Mouse (Mus musculus) midbrain, embryonic 16.5 days (tissue): ENCODE results near the gene Fggy. TPM values are rescaled to one million over a fixed set of nuclear protein-coding genes. Genes with fewer than 3 reads are reported as not detected.

Source experiments
- ATAC-seq: fragments of 200-750 bp; cut with Nextera tagmentation; 2 replicates; pipeline ENCODE4 v1.8.0; 2017; ENCODE audit warnings: moderate TSS enrichment
- H3K27ac ChIP-seq: fragments of 300-500 bp; sonication (generic); 2 replicates; pipeline ENCODE4 v1.5.1; 2014; ENCODE audit warnings: mild to moderate bottlenecking, low read length, mixed read lengths
- H3K27me3 ChIP-seq: fragments of 300-500 bp; sonication (generic); 2 replicates; pipeline ENCODE4 v1.6.1; 2014; ENCODE audit warnings: low read depth, low read length, mixed read lengths; ENCODE audit not compliant: control insufficient read depth, insufficient read depth
- H3K36me3 ChIP-seq: fragments of 300-500 bp; sonication (generic); 2 replicates; pipeline ENCODE4 v1.6.1; 2014; ENCODE audit warnings: mild to moderate bottlenecking, low read length, moderate library complexity, mixed read lengths; ENCODE audit not compliant: control insufficient read depth, insufficient read depth
- H3K4me1 ChIP-seq: fragments of 300-500 bp; sonication (generic); 2 replicates; pipeline ENCODE4 v1.6.1; 2014; ENCODE audit warnings: mild to moderate bottlenecking, low read length, mixed read lengths; ENCODE audit not compliant: control insufficient read depth, insufficient read depth
- H3K4me2 ChIP-seq: fragments of 300-500 bp; sonication (generic); 2 replicates; pipeline ENCODE4 v1.6.1; 2014; ENCODE audit warnings: mild to moderate bottlenecking, low read length, mixed read lengths
- H3K4me3 ChIP-seq: fragments of 300-500 bp; sonication (generic); 2 replicates; pipeline ENCODE4 v1.5.1; 2014; ENCODE audit warnings: low read depth, mild to moderate bottlenecking, low read length, moderate library complexity, mixed read lengths
- H3K9ac ChIP-seq: fragments of 300-500 bp; sonication (generic); 2 replicates; pipeline ENCODE4 v1.6.1; 2014; ENCODE audit warnings: low read depth, low read length, mixed read lengths
- H3K9me3 ChIP-seq: fragments of 300-500 bp; sonication (generic); replicated peaks from 2 replicates; pipeline ENCODE4 v1.6.1; 2014; ENCODE audit warnings: mild to moderate bottlenecking, low read length, mixed read lengths; ENCODE audit not compliant: control insufficient read depth, poor library complexity, severe bottlenecking
- WGBS: fragments of 180-500 bp; shearing (Covaris S2); extraction: QIAGEN DNeasy Blood & Tissue Kit; methylation state at CpG from one replicate; pipeline ENCODE4 v1.1.7; 2014; 5-methylcytosine and 5-hydroxymethylcytosine counted together
- polyA plus RNA-seq: library from polyadenylated mRNA; unstranded; fragments of >200 nt; fragmentation: Nextera tagmentation; extraction: Ambion mirVana; gene quantifications from 2 replicates; pipeline ENCODE4 v1.2.1, GENCODE M21; 2015

Fggy gene
- polyA plus RNA-seq, 1 experiment from 2014 or later, result 5.9 TPM

GRCm38 (mm10) chr4:95787609-95788008 is 230.3 kb downstream of the Fggy start:
- peaks cover 4% of the 10 kb centered on the region; the same call in 1 of the 2 replicates for H3K4me1 ChIP-seq
- no peak overlapping the region for H3K4me3 ChIP-seq
- 38% methylated on average over 2 of the region's 2 CpGs for WGBS
- H3K36me3 ChIP-seq, result no peaks in the 10 kb centered on the region
- no peak overlapping the region for H3K4me2 ChIP-seq
- H3K9ac ChIP-seq, result no peak overlapping the region
- no peak for ATAC-seq
- no peaks in the 10 kb centered on the region for H3K9me3 ChIP-seq
- no peaks in the 10 kb centered on the region for H3K27me3 ChIP-seq
- no peak overlapping the region for H3K27ac ChIP-seq

- H3K9me3 ChIP-seq, result no peaks in the 10 kb centered on the region
- no peaks in the 10 kb centered on the region for H3K27me3 ChIP-seq
- H3K27ac ChIP-seq, result no peak overlapping the region
- ATAC-seq, result no peak
- peaks cover 4% of the 10 kb centered on the region; the same call in 1 of the 2 replicates for H3K4me1 ChIP-seq
- 76% methylated on average over 2 of the region's 2 CpGs for WGBS
- H3K4me2 ChIP-seq, result no peak overlapping the region
- no peak overlapping the region for H3K4me3 ChIP-seq
- H3K36me3 ChIP-seq, result no peaks in the 10 kb centered on the region
- H3K9ac ChIP-seq, result no peak overlapping the region
Measured at GRCm38 (mm10) chr4:95788867-95789266, 231.6 kb downstream of the Fggy start.

DNA sequence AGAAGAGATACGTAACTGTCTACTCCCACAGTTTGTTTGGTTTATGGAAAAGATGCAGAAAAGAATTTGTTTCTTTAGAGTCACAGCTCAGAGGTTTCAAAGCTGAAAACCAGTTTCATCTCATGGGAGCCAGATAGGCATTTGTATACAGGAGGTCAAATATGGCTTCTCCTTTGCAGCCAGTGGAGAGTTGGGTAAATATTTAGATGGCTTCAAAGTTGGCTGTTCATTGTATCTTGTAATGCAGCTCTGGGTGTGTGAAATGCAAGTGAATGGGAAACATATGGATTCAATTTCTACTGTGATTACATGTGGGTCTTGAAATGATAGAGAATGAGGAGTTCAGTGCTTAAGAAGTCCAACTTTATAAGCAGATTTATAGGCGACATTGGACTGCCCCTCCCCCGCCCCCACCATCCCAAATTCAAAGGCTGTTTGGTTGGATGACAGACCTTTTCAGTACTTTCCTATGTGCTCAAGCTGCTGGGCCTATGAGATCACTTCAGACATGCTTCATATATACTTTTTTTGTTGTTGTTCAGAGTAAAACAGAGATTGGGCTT is 234.7 kb downstream of the Fggy start:
- ATAC-seq, result no peak
- Histone ChIP-seq H3K9ac (no peak overlapping the region), H3K27me3 (no peaks in the 10 kb centered on the region), H3K4me2 (no peak overlapping the region), H3K36me3 (no peaks in the 10 kb centered on the region), H3K4me3 (no peak overlapping the region), H3K27ac (no peak overlapping the region), H3K4me1 (peaks cover 4% of the 10 kb centered on the region; the same call in 1 of the 2 replicates), H3K9me3 (no peaks in the 10 kb centered on the region)
- WGBS, result 84% methylated on average over 3 of the region's 3 CpGs

- H3K27ac ChIP-seq, result no peak overlapping the region
- H3K9ac ChIP-seq, result no peak overlapping the region
- 54% methylated on average over 7 of the region's 7 CpGs for WGBS
- no peak overlapping the region for H3K4me2 ChIP-seq
- no peaks in the 10 kb centered on the region for H3K36me3 ChIP-seq
- no peak for ATAC-seq
- H3K27me3 ChIP-seq, result no peaks in the 10 kb centered on the region
- no peak overlapping the region for H3K4me3 ChIP-seq
- peaks cover 2% of the 10 kb centered on the region; the same call in 1 of the 2 replicates for H3K4me1 ChIP-seq
- H3K9me3 ChIP-seq, result no peaks in the 10 kb centered on the region
Measured at GRCm38 (mm10) chr4:95793647-95794328, 236.5 kb downstream of the Fggy start.

- 86% methylated on average over 6 of the region's 6 CpGs for WGBS
- H3K27ac ChIP-seq, result no peak overlapping the region
- no peaks in the 10 kb centered on the region for H3K27me3 ChIP-seq
- H3K9me3 ChIP-seq, result no peaks in the 10 kb centered on the region
- H3K36me3 ChIP-seq, result no peaks in the 10 kb centered on the region
- H3K9ac ChIP-seq, result no peak overlapping the region
- H3K4me3 ChIP-seq, result no peak overlapping the region
- no peaks in the 10 kb centered on the region for H3K4me1 ChIP-seq
- no peak overlapping the region for H3K4me2 ChIP-seq
- ATAC-seq, result no peak
Measured at GRCm38 (mm10) chr4:95794651-95795050, 237.3 kb downstream of the Fggy start.

- no peak for ATAC-seq
- H3K27me3 ChIP-seq, result no peaks in the 10 kb centered on the region
- H3K4me1 ChIP-seq, result no peaks in the 10 kb centered on the region
- H3K9me3 ChIP-seq, result no peaks in the 10 kb centered on the region
- H3K36me3 ChIP-seq, result no peaks in the 10 kb centered on the region
- H3K9ac ChIP-seq, result no peak overlapping the region
- WGBS, result 83% methylated on average over 2 of the region's 2 CpGs
- no peak overlapping the region for H3K27ac ChIP-seq
- no peak overlapping the region for H3K4me3 ChIP-seq
- no peak overlapping the region for H3K4me2 ChIP-seq
Measured at GRCm38 (mm10) chr4:95795283-95795682, 238.0 kb downstream of the Fggy start.

DNA sequence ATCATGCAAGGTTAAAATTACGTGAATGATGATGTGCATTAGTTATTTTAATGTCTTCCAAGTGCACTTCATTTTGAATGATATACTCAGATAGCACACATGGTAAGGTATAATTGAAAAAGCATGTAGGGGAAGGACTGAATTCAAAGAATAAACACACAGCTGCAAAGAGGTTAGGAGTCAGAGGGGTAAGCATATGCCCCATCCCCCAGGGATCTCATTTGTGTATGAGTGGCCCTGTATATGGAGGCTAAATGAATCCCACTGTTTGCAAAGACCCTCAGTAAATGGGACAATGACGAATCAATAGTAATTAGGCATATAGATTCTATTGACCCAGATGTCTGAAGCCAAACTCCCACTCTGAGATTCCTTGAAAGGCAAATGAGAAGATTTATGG is 262.3 kb downstream of the Fggy start:
- Histone ChIP-seq H3K36me3 (no peaks in the 10 kb centered on the region), H3K4me3 (no peak overlapping the region), H3K27ac (no peak overlapping the region), H3K4me1 (peaks cover 3% of the 10 kb centered on the region; the same call in 1 of the 2 replicates), H3K27me3 (no peaks in the 10 kb centered on the region), H3K9ac (no peak overlapping the region), H3K9me3 (no peaks in the 10 kb centered on the region), H3K4me2 (no peak overlapping the region)
- ATAC-seq, result no peak
- WGBS, result 67% methylated on average over 2 of the region's 2 CpGs

GRCm38 (mm10) chr4:95821906-95822579 is 264.7 kb downstream of the Fggy start:
- 63% methylated on average over 3 of the region's 3 CpGs for WGBS
- H3K27ac ChIP-seq, result no peak overlapping the region
- H3K4me3 ChIP-seq, result no peak overlapping the region
- peaks cover 3% of the 10 kb centered on the region; the same call in 1 of the 2 replicates for H3K4me1 ChIP-seq
- ATAC-seq, result no peak
- H3K9me3 ChIP-seq, result no peaks in the 10 kb centered on the region
- no peak overlapping the region for H3K9ac ChIP-seq
- no peak overlapping the region for H3K4me2 ChIP-seq
- H3K36me3 ChIP-seq, result no peaks in the 10 kb centered on the region
- no peaks in the 10 kb centered on the region for H3K27me3 ChIP-seq

GRCm38 (mm10) chr4:95828164-95828563 is 270.9 kb downstream of the Fggy start:
- no peaks in the 10 kb centered on the region for H3K27me3 ChIP-seq
- no peak overlapping the region for H3K27ac ChIP-seq
- H3K9ac ChIP-seq, result no peak overlapping the region
- no peak for ATAC-seq
- no peak overlapping the region for H3K4me3 ChIP-seq
- 89% methylated on average over 4 of the region's 4 CpGs for WGBS
- no peak overlapping the region for H3K4me2 ChIP-seq
- H3K9me3 ChIP-seq, result no peaks in the 10 kb centered on the region
- H3K36me3 ChIP-seq, result no peaks in the 10 kb centered on the region
- no peaks in the 10 kb centered on the region for H3K4me1 ChIP-seq
